Mouse (Mus musculus) left cerebral cortex, postnatal 14 days (tissue): ENCODE results near the gene Isoc2a. TPM values are rescaled to one million over a fixed set of nuclear protein-coding genes. Genes with fewer than 3 reads are reported as not detected.
"Not testable (repeated sequence)": the region's sequence is repeated elsewhere in the genome, so short reads cannot be mapped to it uniquely, and the experiment has no call there.

ENCODE experiments used
- DNase-seq, 2 experiments: peaks; one replicate each; pipeline ENCODE4 v3.0.0; 2021 to 2022; ENCODE audit warnings: low spot score in 2 of 2, mixed read lengths in 1 of 2
- intact Hi-C: fragments of 180-260 bp; cut with DNase I; formaldehyde crosslinking; loops from one replicate; pipeline ENCODE4 v1.15.1; 2025
- long read RNA-seq, 2 experiments: library from polyadenylated mRNA; stranded (forward); transcript quantifications; one replicate each; pipeline ENCODE4 v2.0.0; 2021
- total RNA-seq, 2 experiments: library from RNA; stranded (reverse); gene quantifications; 2 replicates each; pipeline ENCODE4 v1.2.3; 2021

Gene Isoc2a
- 1 to 10 TPM; 7.5 to 8.6 TPM for total RNA-seq
- long read RNA-seq, experiment 1 = 0 reads
- long read RNA-seq, experiment 2 = 0 reads

GRCm38 (mm10) chr7:4876753-4877221 lies at the start of gene Isoc2a:
TSS of gene Isoc2a (plus strand) at chr7:4877153.
- intact Hi-C loops = no loop called here
- DNase-seq = peak; percentile 82 to 90

- intact Hi-C loops = no loop called here
Measured at GRCm38 (mm10) chr7:4830476-4830875, 46.5 kb upstream of the Isoc2a start.

GRCm38 (mm10) chr7:4835631-4836327 lies 41.2 kb upstream of the Isoc2a start:
- intact Hi-C loops = no loop called here
- DNase-seq = no peak

More at GRCm38 (mm10) chr7:4830476-4830875, 46.5 kb upstream of the Isoc2a start:
- no peak for DNase-seq

GRCm38 (mm10) chr7:4836351-4836792 lies 40.6 kb upstream of the Isoc2a start:
- intact Hi-C loops = no loop called here

GRCm38 (mm10) chr7:4837639-4838038 lies 39.3 kb upstream of the Isoc2a start:
- no peak for DNase-seq
- intact Hi-C loops = no loop called here

More at GRCm38 (mm10) chr7:4836351-4836792, 40.6 kb upstream of the Isoc2a start:
- DNase-seq = peak; percentile 56 to 59

- peak; percentile 45 to 66 for DNase-seq
- intact Hi-C loops = loop anchor here (5.0 kb wide), 1 partner anchor 80 kb away; the partner anchor contains the start of gene Nat14
Measured at GRCm38 (mm10) chr7:4842077-4842476, 34.9 kb upstream of the Isoc2a start.

GRCm38 (mm10) chr7:4842634-4843131 lies 34.3 kb upstream of the Isoc2a start:
- intact Hi-C loops = loop anchor here (5.0 kb wide), 1 partner anchor 80 kb away; the partner anchor contains the start of gene Nat14
- peak; percentile 58 to 79 for DNase-seq

- intact Hi-C loops = loop anchor here (5.0 kb wide), 1 partner anchor 79 kb away; the partner anchor contains the start of gene Nat14
- peak; percentile 88 for DNase-seq
Measured at GRCm38 (mm10) chr7:4843604-4844244, 33.2 kb upstream of the Isoc2a start.

- intact Hi-C loops = loop anchor here (5.0 kb wide), 1 partner anchor 78 kb away; the partner anchor contains the start of gene Nat14
- DNase-seq = peak in 1 of 2 experiments; percentile 54
Measured at GRCm38 (mm10) chr7:4844245-4844916, 32.6 kb upstream of the Isoc2a start, which contains the start of gene Shisa7. TSS of gene Shisa7 (minus strand) at chr7:4844696.

GRCm38 (mm10) chr7:4844917-4845309 lies 32.0 kb upstream of the Isoc2a start:
- peak; percentile 92 to 96 for DNase-seq
- intact Hi-C loops = loop anchor here (5.0 kb wide), 1 partner anchor 77 kb away; the partner anchor contains the start of gene Nat14

GRCm38 (mm10) chr7:4849372-4849771 lies 27.6 kb upstream of the Isoc2a start:
- intact Hi-C loops = no loop called here
- no peak for DNase-seq

- no peak for DNase-seq
- intact Hi-C loops = no loop called here
Measured at GRCm38 (mm10) chr7:4850621-4851314, 26.2 kb upstream of the Isoc2a start.

GRCm38 (mm10) chr7:4851315-4851688 lies 25.7 kb upstream of the Isoc2a start:
- intact Hi-C loops = no loop called here
- no peak for DNase-seq

- intact Hi-C loops = no loop called here
- DNase-seq = no peak
Measured at GRCm38 (mm10) chr7:4853613-4854012, 23.3 kb upstream of the Isoc2a start.

- intact Hi-C loops = no loop called here
- DNase-seq = no peak
Measured at GRCm38 (mm10) chr7:4856508-4856907, 20.4 kb upstream of the Isoc2a start.

GRCm38 (mm10) chr7:4857321-4857720 lies 19.6 kb upstream of the Isoc2a start:
- DNase-seq = no peak

GRCm38 (mm10) chr7:4859418-4859978 lies 17.5 kb upstream of the Isoc2a start:
- intact Hi-C loops = no loop called here
- DNase-seq = no peak

More at GRCm38 (mm10) chr7:4857321-4857720, 19.6 kb upstream of the Isoc2a start:
- intact Hi-C loops = no loop called here

GRCm38 (mm10) chr7:4860926-4861325 lies 16.0 kb upstream of the Isoc2a start:
- intact Hi-C loops, DNase-seq: not testable (repeated sequence)
